In the genomic region with DNA sequence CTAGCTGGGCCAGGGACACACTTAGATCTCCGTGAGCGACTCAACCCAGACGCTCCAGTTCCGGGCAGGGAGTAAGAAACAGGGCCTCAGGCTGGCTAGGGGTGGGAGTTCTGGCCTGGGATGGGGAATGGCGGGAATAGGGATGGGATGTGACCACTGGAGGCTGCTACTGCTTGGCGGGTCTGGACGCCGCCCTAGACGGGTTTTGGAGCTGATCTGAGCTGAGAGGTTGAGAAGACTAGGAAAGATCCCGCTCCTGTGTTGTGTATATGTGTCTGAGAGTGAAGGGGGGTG, we compare ENCODE assay signal across 7 mouse cellular contexts. TPM values are rescaled to one million over a fixed set of nuclear protein-coding genes. Genes with fewer than 3 reads are reported as not detected.
DNase-seq lines count a peak whose midpoint lies in the region; ATAC-seq and TF ChIP-seq lines count a peak whose summit lies in the region.

No protein-coding gene starts in this region.

- H3K79me2 ChIP-seq in C2C12 (ENCODE audit: control insufficient read depth, insufficient read depth), result peaks cover 48% of the 10 kb centered on the region

- peak overlapping the region; percentile 97 for H3ac ChIP-seq in C2C12 (ENCODE audit: control insufficient read depth, insufficient read length, low read depth)

- H3K4me3 ChIP-seq in C2C12 (ENCODE audit: insufficient read depth, poor library complexity, severe bottlenecking) (peak overlapping the region; percentile 66), E14TG2a.4 (replicated peaks; ENCODE audit: low read length) (peak overlapping the region; percentile 82)
- peak overlapping the region; percentile 87 for H3K4me3 ChIP-seq in heart, embryonic 13.5 days
- H3K4me3 ChIP-seq in liver, embryonic 14.5 days (ENCODE audit: insufficient read depth in 1 of 2, low read depth in 2 of 2, low read length in 2 of 2), result peak overlapping the region; percentile 54 to 56

- WGBS in heart, embryonic 13.5 days, result 0% methylated on average over 10 of the region's 10 CpGs
- WGBS in liver, embryonic 14.5 days (ENCODE audit: insufficient replicate concordance), result 16% methylated on average over 10 of the region's 10 CpGs

- no peak for DNase-seq in liver, embryonic 14.5 days (ENCODE audit: low read depth in 3 of 3, low spot score in 3 of 3)
- no peak for DNase-seq in thymus, postnatal 25 days
- no peak for DNase-seq in adrenal gland, adult 2 months
- DNase-seq in urinary bladder, adult 2 months (ENCODE audit: low spot score), result no peak

- H3K27me3 ChIP-seq in C2C12 (ENCODE audit: control insufficient read depth, insufficient read depth, insufficient read length) (no peaks in the 10 kb centered on the region), E14TG2a.4 (ENCODE audit: insufficient read depth, low read length) (0 out of 2 replicates have a peak, but pooled peaks cover 2% of the 10 kb centered on the region)
- H3K27me3 ChIP-seq in heart, embryonic 13.5 days (replicated peaks), result no peaks in the 10 kb centered on the region
- peaks cover 21% of the 10 kb centered on the region for H3K27me3 ChIP-seq in liver, embryonic 14.5 days (ENCODE audit: control insufficient read depth, insufficient read depth, low read length)

- peak overlapping the region; percentile 96 for H3K9ac ChIP-seq in heart, embryonic 13.5 days
- H3K9ac ChIP-seq in liver, embryonic 14.5 days (replicated peaks), result no peak overlapping the region; the same call in 1 of the 2 replicates

- H3K4me2 ChIP-seq in heart, embryonic 13.5 days, result peak overlapping the region; percentile 96
- H3K4me2 ChIP-seq in liver, embryonic 14.5 days (ENCODE audit: low read depth), result peak overlapping the region; percentile 63

- H3K27ac ChIP-seq in heart, embryonic 13.5 days (replicated peaks), result peak overlapping the region; percentile 95
- H3K27ac ChIP-seq in liver, embryonic 14.5 days, result no peak overlapping the region

- H3K79me3 ChIP-seq in C2C12 (ENCODE audit: low read depth), result peaks cover 32% of the 10 kb centered on the region

- H3K9me3 ChIP-seq in E14TG2a.4 (ENCODE audit: low read length), result no peaks in the 10 kb centered on the region
- H3K9me3 ChIP-seq in heart, embryonic 13.5 days, result no peaks in the 10 kb centered on the region
- H3K9me3 ChIP-seq in liver, embryonic 14.5 days (ENCODE audit: control insufficient read depth, low read length), result no peaks in the 10 kb centered on the region

- no peak for TF ChIP-seq EP300 in liver, embryonic 14.5 days (IDR thresholded peaks at IDR 0.05; ENCODE audit: low read depth)

- H3K4me1 ChIP-seq in E14TG2a.4 (replicated peaks; ENCODE audit: low read depth, low read length), result peaks cover 84% of the 10 kb centered on the region
- peaks cover 63% of the 10 kb centered on the region for H3K4me1 ChIP-seq in heart, embryonic 13.5 days
- peaks cover 0 to 10% of the 10 kb centered on the region in 2 experiments; a peak in 2 of 4 replicates for H3K4me1 ChIP-seq in liver, embryonic 14.5 days (replicated peaks; ENCODE audit: control insufficient read depth in 2 of 2, insufficient read depth in 2 of 2, low read length in 1 of 2)

- ATAC-seq in heart, embryonic 13.5 days (ENCODE audit: extremely low read depth, insufficient number of reproducible peaks, low FRiP score, low TSS enrichment), result no peak
- peak; percentile 4; the same call in 1 of the 2 replicates for ATAC-seq in liver, embryonic 14.5 days (ENCODE audit: insufficient read depth)

- H3K36me3 ChIP-seq in C2C12 (ENCODE audit: control insufficient read depth, insufficient read depth) (peaks cover 32% of the 10 kb centered on the region), E14TG2a.4 (ENCODE audit: insufficient read depth, low read length) (peaks cover 57% of the 10 kb centered on the region)
- H3K36me3 ChIP-seq in heart, embryonic 13.5 days, result peaks cover 42% of the 10 kb centered on the region
- H3K36me3 ChIP-seq in liver, embryonic 14.5 days (replicated peaks; ENCODE audit: control insufficient read depth, insufficient read depth, low read depth), result no peaks in the 10 kb centered on the region

- no peak for TF ChIP-seq CTCF in C2C12 (IDR thresholded peaks at IDR 0.05; ENCODE audit: control insufficient read depth, insufficient read depth, insufficient read length)
- TF ChIP-seq CTCF in E14TG2a.4 (conservative IDR thresholded peaks at IDR 0.05; ENCODE audit: low read length), result no peak
- TF ChIP-seq CTCF in liver, embryonic 14.5 days (IDR thresholded peaks at IDR 0.05; ENCODE audit: low read depth), result no peak

TF ChIP-seq in C2C12, 6 proteins besides CTCF, POLR2A, EP300 and RAD21:
- no peak for TF ChIP-seq CEBPB (IDR thresholded peaks at IDR 0.05; ENCODE audit: low read depth)
- TF ChIP-seq FOSL1 (IDR thresholded peaks at IDR 0.05; ENCODE audit: insufficient read depth, low read length, poor library complexity, severe bottlenecking), result no peak
- TF ChIP-seq MYOG (IDR thresholded peaks at IDR 0.05; ENCODE audit: control insufficient read depth, extremely low read depth, insufficient read length), result no peak
- TF ChIP-seq MYOD1 (IDR thresholded peaks at IDR 0.05; ENCODE audit: control insufficient read depth, insufficient read length, low read depth), result no peak
- no peak for TF ChIP-seq MAX (IDR thresholded peaks at IDR 0.05)
- TF ChIP-seq USF1 (IDR thresholded peaks at IDR 0.05; ENCODE audit: low read depth), result no peak
TF ChIP-seq in C2C12: peak in this region for 0.

RNA-seq across cellular contexts. Expression of a gene that starts 1.1 kb away (rescaled TPM):
- polyA plus RNA-seq in C2C12 (2012; fragmentation: generic; extraction: Trizol), result 485 TPM
- 192 and 225 TPM in 2 replicates for polyA plus RNA-seq in heart, embryonic 13.5 days (2015; fragmentation: Nextera tagmentation; extraction: Ambion mirVana)
- 14.5 and 14.8 TPM in 2 replicates for polyA plus RNA-seq in liver, embryonic 14.5 days (2012; rRNA removed)
- polyA plus RNA-seq in liver, embryonic 14.5 days (2014; fragmentation: Nextera tagmentation; extraction: Ambion mirVana), result 14.5 and 16.5 TPM in 2 replicates
- total RNA-seq in adrenal gland, adult 2 months (2021), result 100 to 1,000 TPM; 128 to 132 TPM
- 61.3 and 69.7 TPM in 2 replicates for polyA plus RNA-seq in adrenal gland, adult 2 months (2012; rRNA removed)
- polyA plus RNA-seq in urinary bladder, adult 2 months (2012; rRNA removed), result 124 and 138 TPM in 2 replicates

RNA-seq across cellular contexts. Expression of a gene that starts 7.6 kb away (rescaled TPM):
- not detected for polyA plus RNA-seq in C2C12 (2012; fragmentation: generic; extraction: Trizol)
- polyA plus RNA-seq in heart, embryonic 13.5 days (2015; fragmentation: Nextera tagmentation; extraction: Ambion mirVana), result 0.96 and 1.0 TPM in 2 replicates
- polyA plus RNA-seq in liver, embryonic 14.5 days (2012; rRNA removed), result 0.01 TPM in 1 of 2 replicates, not detected in the other
- polyA plus RNA-seq in liver, embryonic 14.5 days (2014; fragmentation: Nextera tagmentation; extraction: Ambion mirVana), result not detected in 2 replicates
- total RNA-seq in adrenal gland, adult 2 months (2021), result 1 to 10 TPM in 1 of 2 experiments, under 1 TPM in 1; 0.43 to 1.3 TPM
- 0.46 and 2.1 TPM in 2 replicates for polyA plus RNA-seq in adrenal gland, adult 2 months (2012; rRNA removed)
- 0.18 and 0.45 TPM in 2 replicates for polyA plus RNA-seq in urinary bladder, adult 2 months (2012; rRNA removed)

RNA-seq across cellular contexts. Expression of a gene that starts 8.4 kb away (rescaled TPM):
- polyA plus RNA-seq in C2C12 (2012; fragmentation: generic; extraction: Trizol), result 0.08 TPM
- 36.6 and 38.7 TPM in 2 replicates for polyA plus RNA-seq in heart, embryonic 13.5 days (2015; fragmentation: Nextera tagmentation; extraction: Ambion mirVana)
- polyA plus RNA-seq in liver, embryonic 14.5 days (2012; rRNA removed), result 0.17 and 0.28 TPM in 2 replicates
- not detected in 2 replicates for polyA plus RNA-seq in liver, embryonic 14.5 days (2014; fragmentation: Nextera tagmentation; extraction: Ambion mirVana)
- total RNA-seq in adrenal gland, adult 2 months (2021), result 10 to 100 TPM in 1 of 2 experiments, 1 to 10 TPM in 1; 5.0 to 13.1 TPM
- polyA plus RNA-seq in adrenal gland, adult 2 months (2012; rRNA removed), result 11.6 and 12.2 TPM in 2 replicates
- 2.1 and 2.2 TPM in 2 replicates for polyA plus RNA-seq in urinary bladder, adult 2 months (2012; rRNA removed)

RNA-seq across cellular contexts. Expression of a gene that starts 29.1 kb away (rescaled TPM):
- 9.3 TPM for polyA plus RNA-seq in C2C12 (2012; fragmentation: generic; extraction: Trizol)
- 37.1 and 47.6 TPM in 2 replicates for polyA plus RNA-seq in heart, embryonic 13.5 days (2015; fragmentation: Nextera tagmentation; extraction: Ambion mirVana)
- 8.1 and 8.3 TPM in 2 replicates for polyA plus RNA-seq in liver, embryonic 14.5 days (2012; rRNA removed)
- polyA plus RNA-seq in liver, embryonic 14.5 days (2014; fragmentation: Nextera tagmentation; extraction: Ambion mirVana), result 16.3 and 19.8 TPM in 2 replicates
- 10 to 100 TPM; 16.7 to 18.9 TPM for total RNA-seq in adrenal gland, adult 2 months (2021)
- polyA plus RNA-seq in adrenal gland, adult 2 months (2012; rRNA removed), result 13.2 and 15.3 TPM in 2 replicates
- polyA plus RNA-seq in urinary bladder, adult 2 months (2012; rRNA removed), result 7.5 and 11.2 TPM in 2 replicates
